1 mouse cellular context compared by ENCODE assay signal in the genomic region with DNA sequence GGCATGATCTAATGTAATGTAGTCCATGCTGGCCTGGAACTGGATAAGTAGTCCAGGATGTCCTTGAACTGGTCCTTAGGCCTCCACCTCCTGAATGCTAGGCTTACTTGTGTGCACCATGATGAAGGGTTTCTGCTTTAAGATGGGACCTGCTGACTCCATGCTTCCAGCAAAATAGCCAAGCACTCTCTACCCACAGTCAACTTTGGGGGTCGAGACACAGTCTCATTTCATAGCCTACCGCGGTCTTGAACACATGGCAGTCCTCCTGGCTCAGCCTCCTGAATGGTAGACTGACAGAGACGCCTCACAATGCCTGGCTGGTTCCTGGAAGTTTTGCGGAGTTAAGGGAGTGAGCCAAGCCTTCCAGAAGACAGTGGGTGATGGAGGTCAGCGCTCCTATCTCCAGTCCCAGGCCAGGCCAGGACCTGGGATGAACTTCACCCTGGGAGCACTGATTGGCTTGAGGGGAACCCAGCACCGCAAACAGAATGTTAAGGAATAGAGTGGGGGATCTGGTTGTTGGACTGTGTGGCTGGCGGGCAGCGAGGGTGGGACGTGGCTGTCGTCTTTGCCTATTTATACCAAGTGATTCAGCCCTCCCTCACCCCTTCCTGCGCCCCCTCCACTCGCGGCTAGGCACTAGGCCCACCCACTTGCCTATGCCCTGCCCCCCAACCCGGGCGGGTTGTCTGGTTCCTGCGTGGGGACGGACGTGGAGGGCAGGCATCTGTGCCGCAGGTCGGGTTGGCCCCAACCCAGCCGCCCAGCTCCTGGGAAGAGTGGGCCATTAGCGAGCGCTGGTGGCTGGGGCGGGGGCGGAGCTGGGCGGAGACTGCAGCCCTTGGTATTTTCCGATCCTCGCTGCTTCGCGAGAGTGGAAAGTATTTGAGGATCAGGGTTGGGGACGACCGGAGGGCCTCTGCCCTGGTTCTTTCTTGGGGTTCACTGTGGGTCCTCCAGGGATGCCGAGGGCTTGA.
TF ChIP-seq lines count a peak whose summit lies in the region.

No protein-coding gene starts in this region.

TF ChIP-seq in CH12.LX, 34 proteins besides CTCF, POLR2A, EP300 and RAD21 (continued from another document):
- no peak for TF ChIP-seq ELF1 (IDR thresholded peaks at IDR 0.05; ENCODE audit: low read depth, low read length)
- TF ChIP-seq CHD2 (IDR thresholded peaks at IDR 0.05; ENCODE audit: low read length) = peak; percentile 37; the same call in 1 of the 2 replicates
- no peak for TF ChIP-seq ZKSCAN1 (IDR thresholded peaks at IDR 0.05; ENCODE audit: borderline replicate concordance, low read depth, low read length)
- TF ChIP-seq GABPA (IDR thresholded peaks at IDR 0.05; ENCODE audit: insufficient replicate concordance, low read depth, low read length) = no peak
- TF ChIP-seq E2F4 (IDR thresholded peaks at IDR 0.05; ENCODE audit: insufficient replicate concordance, low read depth, low read length) = no peak
- TF ChIP-seq NRF1 (IDR thresholded peaks at IDR 0.05; ENCODE audit: low read depth, low read length) = no peak
- no peak for TF ChIP-seq USF1 (IDR thresholded peaks at IDR 0.05; ENCODE audit: low read depth, low read length)
- no peak for TF ChIP-seq KAT2A (IDR thresholded peaks at IDR 0.05; ENCODE audit: insufficient replicate concordance, low read length)
- peak; percentile 4; the same call in 1 of the 2 replicates for TF ChIP-seq MXI1 (IDR thresholded peaks at IDR 0.05; ENCODE audit: low read depth, low read length)
- TF ChIP-seq JUND (conservative IDR thresholded peaks at IDR 0.05; ENCODE audit: low read depth, low read length) = no peak
- no peak for TF ChIP-seq NELFE (IDR thresholded peaks at IDR 0.05; ENCODE audit: low read depth, low read length)
- no peak for TF ChIP-seq RCOR1 (conservative IDR thresholded peaks at IDR 0.05; ENCODE audit: low read depth, low read length)
- TF ChIP-seq ETS1 (conservative IDR thresholded peaks at IDR 0.05; ENCODE audit: low read depth, low read length) = no peak
- TF ChIP-seq MYC (IDR thresholded peaks at IDR 0.05; ENCODE audit: low read depth, low read length) = no peak
- no peak; the same call in 1 of the 2 replicates for TF ChIP-seq TCF12 (IDR thresholded peaks at IDR 0.05; ENCODE audit: low read depth, low read length)
- 0 out of 2 replicates have a peak, but pooled peaks have one; percentile 21 for TF ChIP-seq UBTF (IDR thresholded peaks at IDR 0.05; ENCODE audit: low read depth, low read length)
- no peak for TF ChIP-seq PAX5 (IDR thresholded peaks at IDR 0.05; ENCODE audit: low read length)
- TF ChIP-seq TBP (conservative IDR thresholded peaks at IDR 0.05; ENCODE audit: low read depth, low read length) = 0 out of 2 replicates have a peak, but pooled peaks have one; percentile 28
- TF ChIP-seq MAX (IDR thresholded peaks at IDR 0.05; ENCODE audit: low read length) = no peak
- TF ChIP-seq POLR2AphosphoS2 (IDR thresholded peaks at IDR 0.05; ENCODE audit: low read depth, low read length) = no peak
- TF ChIP-seq ZMIZ1 (IDR thresholded peaks at IDR 0.05; ENCODE audit: low read depth, low read length) = no peak
- TF ChIP-seq SIN3A (IDR thresholded peaks at IDR 0.05; ENCODE audit: low read length) = 0 out of 2 replicates have a peak, but pooled peaks have one; percentile 53
- no peak; the same call in 1 of the 2 replicates for TF ChIP-seq MAZ (IDR thresholded peaks at IDR 0.05; ENCODE audit: low read depth, low read length)
- no peak for TF ChIP-seq BHLHE40 (IDR thresholded peaks at IDR 0.05; ENCODE audit: low read depth, low read length)
